Mouse (Mus musculus) mouse embryonic stem cell (cell line): ENCODE data around the gene Nup210.

Source experiments
- in situ Hi-C, 2 experiments: fragments of 300-500 bp; cut with MboI; formaldehyde crosslinking; loops; 1 replicate in 1 of 2; 3 replicates in 1 of 2; pipeline ENCODE4 v1.14.3; 2019 to 2020; ENCODE audit warnings: low sequenced_read_pairs in 2 of 2, low pct_unique_long_range_greater_than_20kb in 1 of 2, mixed read lengths in 1 of 2; ENCODE audit not compliant: unreplicated experiment in 1 of 2

Nup210 gene

GRCm38 (mm10) chr6:91061296-91061695 is 55.3 kb downstream of the Nup210 start:
- in situ Hi-C loops = no loop called here

- in situ Hi-C loops = no loop called here
Measured at GRCm38 (mm10) chr6:91059711-91060110, 56.9 kb downstream of the Nup210 start.

GRCm38 (mm10) chr6:91057989-91058388 is 58.6 kb downstream of the Nup210 start:
- in situ Hi-C loops = no loop called here

- in situ Hi-C loops = no loop called here
Measured at GRCm38 (mm10) chr6:91056348-91056747, 60.3 kb downstream of the Nup210 start.

GRCm38 (mm10) chr6:91052572-91052971 is 64.1 kb downstream of the Nup210 start:
- in situ Hi-C loops = no loop called here

- in situ Hi-C loops = no loop called here
Measured at GRCm38 (mm10) chr6:91048019-91048418, 68.6 kb downstream of the Nup210 start.

- in situ Hi-C loops = no loop called here
Measured at GRCm38 (mm10) chr6:91047434-91047833, 69.2 kb downstream of the Nup210 start.

- in situ Hi-C loops = no loop called here
Measured at GRCm38 (mm10) chr6:91046184-91046583, 70.4 kb downstream of the Nup210 start.

GRCm38 (mm10) chr6:91044628-91045331 is 71.8 kb downstream of the Nup210 start:
- in situ Hi-C loops = no loop called here

GRCm38 (mm10) chr6:91041287-91041686 is 75.3 kb downstream of the Nup210 start:
- in situ Hi-C loops = no loop called here

GRCm38 (mm10) chr6:91028256-91028655 is 88.4 kb downstream of the Nup210 start:
- in situ Hi-C loops = no loop called here

GRCm38 (mm10) chr6:91020810-91021209 is 95.8 kb downstream of the Nup210 start:
- in situ Hi-C loops = no loop called here

GRCm38 (mm10) chr6:91016600-91017230 is 99.9 kb downstream of the Nup210 start:
- in situ Hi-C loops = no loop called here

- in situ Hi-C loops = no loop called here
Measured at GRCm38 (mm10) chr6:91014198-91014958, 102.3 kb downstream of the Nup210 start.

- in situ Hi-C loops = no loop called here
Measured at GRCm38 (mm10) chr6:91012458-91012857, 104.2 kb downstream of the Nup210 start.

- in situ Hi-C loops = no loop called here
Measured at GRCm38 (mm10) chr6:91011568-91011967, 105.1 kb downstream of the Nup210 start.

GRCm38 (mm10) chr6:91008284-91008830 is 108.3 kb downstream of the Nup210 start:
- in situ Hi-C loops = no loop called here

- in situ Hi-C loops = no loop called here
Measured at GRCm38 (mm10) chr6:91007207-91007606, 109.4 kb downstream of the Nup210 start.

GRCm38 (mm10) chr6:91004157-91004556 is 112.5 kb downstream of the Nup210 start:
- in situ Hi-C loops = no loop called here
